Comparison of ENCODE assay signal across 8 mouse cellular contexts in the genomic region with DNA sequence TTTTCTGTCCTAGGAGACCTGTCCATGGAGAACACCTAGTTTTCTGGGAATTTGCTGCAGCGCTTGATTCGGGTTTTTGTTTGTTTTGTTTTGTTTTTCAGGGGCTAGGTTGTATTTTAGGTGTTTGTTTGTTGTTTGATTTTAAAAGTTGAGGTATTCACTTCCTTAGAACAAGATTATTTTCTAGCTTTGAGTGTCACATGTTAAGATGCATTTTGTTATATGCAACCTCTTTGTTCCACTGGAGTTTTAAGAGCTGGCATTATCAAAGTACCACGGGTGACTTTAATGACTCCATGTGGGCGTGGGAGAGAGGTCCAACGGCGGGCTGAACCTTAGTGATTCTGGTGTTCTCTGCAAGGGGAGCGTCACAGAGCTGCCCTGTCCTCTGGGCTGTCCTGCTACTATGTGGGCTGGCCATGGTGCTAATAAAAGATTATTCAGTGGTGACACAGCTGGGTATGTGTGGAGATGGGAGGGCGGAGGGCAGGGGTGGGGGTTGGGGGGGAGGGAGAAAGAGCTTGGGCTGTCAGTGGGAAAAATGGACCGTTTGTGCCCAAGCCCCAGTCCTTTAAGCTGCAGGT. TPM values are rescaled to one million over a fixed set of nuclear protein-coding genes. Genes with fewer than 3 reads are reported as not detected.
DNase-seq lines count a peak whose midpoint lies in the region; ATAC-seq and TF ChIP-seq lines count a peak whose summit lies in the region.

No protein-coding gene starts in this region.

- intact Hi-C loops in heart, adult 2 months (cut with DNase I), result loop anchor here (5.0 kb wide), 1 partner anchor 79 kb away; no protein-coding TSS in a partner anchor

- no peak for TF ChIP-seq POLR2A in heart, adult 2 months (IDR thresholded peaks at IDR 0.05; ENCODE audit: insufficient read depth, low read depth, low read length)

- DNase-seq in heart, adult 2 months, result no peak
- DNase-seq in heart, adult 8-10 months (ENCODE audit: low spot score), result no peak
- peak; percentile 29 for DNase-seq in thymus, postnatal 0 days (ENCODE audit: low spot score)
- DNase-seq in thymus, postnatal 25 days, result no peak
- DNase-seq in mesoderm, embryonic 11.5 days (ENCODE audit: low read depth, low spot score), result peak; percentile 22
- DNase-seq in cerebellum, adult 18-20 months, result no peak

- TF ChIP-seq EP300 in heart, adult 2 months (IDR thresholded peaks at IDR 0.05; ENCODE audit: insufficient read depth, low read depth, low read length), result no peak

- no peaks in the 10 kb centered on the region for H3K27me3 ChIP-seq in heart, adult 2 months (ENCODE audit: control insufficient read depth, insufficient read depth, low read length)
- no peaks in the 10 kb centered on the region; the same call in 1 of the 2 replicates for H3K27me3 ChIP-seq in intestine, embryonic 15.5 days (replicated peaks)

- H3K9me3 ChIP-seq in intestine, embryonic 15.5 days, result no peaks in the 10 kb centered on the region

- H3K36me3 ChIP-seq in heart, adult 2 months (ENCODE audit: control insufficient read depth, insufficient read depth, low read length), result no peaks in the 10 kb centered on the region
- no peaks in the 10 kb centered on the region for H3K36me3 ChIP-seq in intestine, embryonic 15.5 days

- no peak overlapping the region for H3K9ac ChIP-seq in heart, adult 2 months (ENCODE audit: low read depth, low read length)
- no peak overlapping the region for H3K9ac ChIP-seq in intestine, embryonic 15.5 days

- H3K4me2 ChIP-seq in intestine, embryonic 15.5 days (replicated peaks), result peak overlapping the region; percentile 95

- TF ChIP-seq CTCF in heart, adult 2 months (IDR thresholded peaks at IDR 0.05), result no peak

- peak; percentile 20; the same call in 1 of the 2 replicates for ATAC-seq in intestine, embryonic 15.5 days
- no peak for ATAC-seq in erythroid progenitor cell, adult 5-6 weeks (replicated peaks; ENCODE audit: low FRiP score, poor library complexity, severe bottlenecking)

- H3K27ac ChIP-seq in heart, adult 2 months, result no peak overlapping the region; the same call in 1 of the 2 replicates
- H3K27ac ChIP-seq in intestine, embryonic 15.5 days, result no peak overlapping the region

- no peaks in the 10 kb centered on the region for H3K4me1 ChIP-seq in heart, adult 2 months (ENCODE audit: control insufficient read depth, insufficient read depth, low read length)
- no peaks in the 10 kb centered on the region for H3K4me1 ChIP-seq in intestine, embryonic 15.5 days (replicated peaks)

- WGBS in heart, adult 2 months, result 17% methylated on average over 9 of the region's 9 CpGs
- 19% methylated on average over 9 of the region's 9 CpGs for WGBS in intestine, embryonic 15.5 days

- H3K4me3 ChIP-seq in heart, adult 2 months, result peak overlapping the region; percentile 47; the same call in 1 of the 2 replicates
- H3K4me3 ChIP-seq in intestine, embryonic 15.5 days (replicated peaks), result peak overlapping the region; percentile 50; the same call in 1 of the 2 replicates

- H3K79me2 ChIP-seq in heart, adult 2 months (replicated peaks; ENCODE audit: control insufficient read depth, insufficient read depth, low read length), result no peaks in the 10 kb centered on the region

RNA-seq across cellular contexts. Expression of gene Prkcq, which starts 1.0 kb away (rescaled TPM):
- total RNA-seq in heart, adult 2 months (2021), result 1 to 10 TPM; 2.6 to 3.3 TPM
- 1.1 and 1.5 TPM in 2 replicates for polyA plus RNA-seq in heart, adult 2 months (2012; rRNA removed)
- total RNA-seq in heart, adult 8-10 months (2022), result 1 to 10 TPM; 4.7 to 6.3 (median 5.7) TPM
- 54.6 and 63.1 TPM in 2 replicates for polyA plus RNA-seq in thymus, postnatal 0 days (2015; fragmentation: Nextera tagmentation; extraction: Ambion mirVana)
- 1.4 and 2.0 TPM in 2 replicates for polyA plus RNA-seq in intestine, embryonic 15.5 days (2015; fragmentation: Nextera tagmentation; extraction: Ambion mirVana)
- 2.2 and 8.8 TPM in 2 replicates for total RNA-seq in erythroid progenitor cell, adult 5-6 weeks (2015; ENCODE audit: low replicate concordance)
- 1.8 and 2.6 TPM in 2 replicates for total RNA-seq in erythroid progenitor cell, adult 5-6 weeks (2017; ENCODE audit: low replicate concordance)

Comparison
In these comparisons a context has a peak if more than half of its experiments do, and no peak if none do; other contexts are left out.
1. DNase-seq: peak in thymus, postnatal 0 days (single experiment) and mesoderm, embryonic 11.5 days (single experiment); none in heart, adult 2 months (0 of 2), heart, adult 8-10 months (single experiment), thymus, postnatal 25 days (single experiment) and cerebellum, adult 18-20 months (0 of 2).